Mouse (Mus musculus): ENCODE data around the gene BC049352.

GRCm38 (mm10) chr9:45196125-45196830 is 14.5 kb downstream of the BC049352 start:
- TF ChIP-seq POLR2A (IDR thresholded peaks at IDR 0.05; ENCODE audit: insufficient read depth, low read depth, low read length): no peak
- TF ChIP-seq CTCF (IDR thresholded peaks at IDR 0.05): no peak

Data from heart, adult 2 months (tissue).